Mouse (Mus musculus) adrenal gland, adult (tissue): ENCODE data around the gene Olfr1191-ps1.
"Not testable (repeated sequence)": the region's sequence is repeated elsewhere in the genome, so short reads cannot be mapped to it uniquely, and the experiment has no call there.

ENCODE experiments used
- DNase-seq, 2 experiments: peaks; one replicate each; pipeline ENCODE4 v3.0.0; 2022 to 2023; ENCODE audit warnings: low spot score in 1 of 2; ENCODE audit not compliant: inconsistent age in 2 of 2

Gene Olfr1191-ps1

GRCm38 (mm10) chr2:88640242-88640641 is at the start of gene Olfr1191-ps1:
Olfr1191-ps1 (plus strand) TSS chr2:88640542.
- not testable (repeated sequence) for DNase-seq

- DNase-seq: no peak
Measured at GRCm38 (mm10) chr2:88648209-88648608, 7.9 kb downstream of the Olfr1191-ps1 start, which contains the start of gene Olfr1192-ps1. Olfr1192-ps1 (plus strand) TSS chr2:88648509.

GRCm38 (mm10) chr2:88675328-88675727 is 35.0 kb downstream of the Olfr1191-ps1 start, which contains the start of gene Olfr1193:
Olfr1193 (plus strand) TSS chr2:88675628.
- DNase-seq: not testable (repeated sequence)

- no peak for DNase-seq
Measured at GRCm38 (mm10) chr2:88689087-88689486, 48.7 kb downstream of the Olfr1191-ps1 start, which contains the start of gene Olfr1195. Olfr1195 (minus strand) TSS chr2:88689187.
